Mouse (Mus musculus): ENCODE data around the gene Frmd5.

- TF ChIP-seq EP300 (optimal IDR thresholded peaks at IDR 0.05): no peak
- no peak for TF ChIP-seq CTCF (IDR thresholded peaks at IDR 0.05; ENCODE audit: low read depth)
Measured at GRCm38 (mm10) chr2:121834926-121835325, 28.0 kb upstream of the Frmd5 start.

Data from stomach, postnatal 0 days (tissue).